In genomic region chr5:100096955-100097354, GRCm38 (mm10) we compare ENCODE assay signal across 24 mouse cellular contexts. TPM values are rescaled to one million over a fixed set of nuclear protein-coding genes. Genes with fewer than 3 reads are reported as not detected.
DNase-seq lines count a peak whose midpoint lies in the region; ATAC-seq lines count a peak whose summit lies in the region.
"Had no signal": no experiment of that assay in that cellular context is flagged by ENCODE, and none has a peak within 500 bp of the region (broad histone marks: within the 10 kb centered on the region; RNA-seq: fewer than 3 reads in every experiment).

No protein-coding gene starts in this region.

- DNase-seq in kidney, adult 11 months, result peak; percentile 12
- DNase-seq in kidney, postnatal 25 days, result no peak
- peak; percentile 29 for DNase-seq in kidney, postnatal 14 days
- no peak for DNase-seq in gastrocnemius, postnatal 25 days
- DNase-seq in cerebellum, adult 18-20 months, result no peak
- DNase-seq: adrenal gland, postnatal 10 days; adrenal gland, postnatal 36 days; B cell, adult 2 months; cerebellum, adult 2 months; cerebellum, adult 9-11 months; cerebellum, postnatal 25 days; heart, adult 11 months had no signal

- H3K27me3 ChIP-seq in intestine, embryonic 16.5 days (replicated peaks; ENCODE audit: control insufficient read depth, insufficient read depth, low read length), result no peaks in the 10 kb centered on the region
- no peaks in the 10 kb centered on the region for H3K27me3 ChIP-seq in kidney, embryonic 15.5 days
- H3K27me3 ChIP-seq: CH12.LX; embryonic facial prominence, embryonic 12.5 days; embryonic facial prominence, embryonic 15.5 days; forebrain, embryonic 12.5 days; forebrain, embryonic 15.5 days; hindbrain, embryonic 12.5 days; hindbrain, embryonic 15.5 days; Patski had no signal

- H3K36me3 ChIP-seq in intestine, embryonic 16.5 days (ENCODE audit: control insufficient read depth, insufficient read depth, low read length), result no peaks in the 10 kb centered on the region
- H3K36me3 ChIP-seq in kidney, embryonic 15.5 days, result peaks cover 3% of the 10 kb centered on the region; the same call in 1 of the 2 replicates
- H3K36me3 ChIP-seq: embryonic facial prominence, embryonic 12.5 days; embryonic facial prominence, embryonic 15.5 days; forebrain, embryonic 12.5 days; forebrain, embryonic 15.5 days; G1E; hindbrain, embryonic 12.5 days; hindbrain, embryonic 15.5 days had no signal

- no peak overlapping the region for H3K27ac ChIP-seq in intestine, embryonic 16.5 days (ENCODE audit: low read length)
- H3K27ac ChIP-seq in kidney, embryonic 15.5 days, result peak overlapping the region; percentile 46; the same call in 1 of the 2 replicates
- H3K27ac ChIP-seq: embryonic facial prominence, embryonic 12.5 days; embryonic facial prominence, embryonic 15.5 days; forebrain, embryonic 12.5 days; forebrain, embryonic 15.5 days; hindbrain, embryonic 12.5 days; hindbrain, embryonic 15.5 days had no signal

- no peaks in the 10 kb centered on the region for H3K9me3 ChIP-seq in intestine, embryonic 16.5 days (ENCODE audit: control insufficient read depth, low read length)
- no peaks in the 10 kb centered on the region for H3K9me3 ChIP-seq in kidney, embryonic 15.5 days (replicated peaks)
- H3K9me3 ChIP-seq: embryonic facial prominence, embryonic 12.5 days; embryonic facial prominence, embryonic 15.5 days; forebrain, embryonic 12.5 days; forebrain, embryonic 15.5 days; G1E; hindbrain, embryonic 12.5 days; hindbrain, embryonic 15.5 days had no signal

- H3K4me3 ChIP-seq in intestine, embryonic 16.5 days (ENCODE audit: low read length), result no peak overlapping the region
- H3K4me3 ChIP-seq in kidney, embryonic 15.5 days (replicated peaks), result no peak overlapping the region
- H3K4me3 ChIP-seq: embryonic facial prominence, embryonic 12.5 days; embryonic facial prominence, embryonic 15.5 days; forebrain, embryonic 12.5 days; forebrain, embryonic 15.5 days; hindbrain, embryonic 12.5 days; hindbrain, embryonic 15.5 days had no signal

- 42% methylated on average over 5 of the region's 5 CpGs for WGBS in intestine, embryonic 16.5 days
- 51% methylated on average over 5 of the region's 5 CpGs for WGBS in kidney, embryonic 15.5 days

- peaks cover 3% of the 10 kb centered on the region for H3K4me1 ChIP-seq in intestine, embryonic 16.5 days (ENCODE audit: control insufficient read depth, insufficient read depth, low read length)
- H3K4me1 ChIP-seq in kidney, embryonic 15.5 days, result peaks cover 15% of the 10 kb centered on the region
- H3K4me1 ChIP-seq: embryonic facial prominence, embryonic 15.5 days had no signal

- peak; percentile 60; the same call in 1 of the 2 replicates for ATAC-seq in intestine, embryonic 16.5 days
- peak; percentile 84 for ATAC-seq in kidney, embryonic 15.5 days (replicated peaks; ENCODE audit: low FRiP score)
- ATAC-seq: forebrain, embryonic 15.5 days; Patski had no signal

- no peak overlapping the region for H3K9ac ChIP-seq in intestine, embryonic 16.5 days (ENCODE audit: low read depth, low read length)
- no peak overlapping the region for H3K9ac ChIP-seq in kidney, embryonic 15.5 days
- H3K9ac ChIP-seq: embryonic facial prominence, embryonic 12.5 days; embryonic facial prominence, embryonic 15.5 days; forebrain, embryonic 12.5 days; forebrain, embryonic 15.5 days; hindbrain, embryonic 12.5 days; hindbrain, embryonic 15.5 days had no signal

- no peak overlapping the region for H3K4me2 ChIP-seq in intestine, embryonic 16.5 days (ENCODE audit: low read depth, low read length)
- no peak overlapping the region for H3K4me2 ChIP-seq in kidney, embryonic 15.5 days
- H3K4me2 ChIP-seq: embryonic facial prominence, embryonic 12.5 days; embryonic facial prominence, embryonic 15.5 days; forebrain, embryonic 12.5 days; forebrain, embryonic 15.5 days; heart, embryonic 11.5 days; hindbrain, embryonic 12.5 days; hindbrain, embryonic 15.5 days had no signal

RNA-seq across cellular contexts. Expression of gene Enoph1, which starts 57.2 kb away (rescaled TPM):
- polyA plus RNA-seq in intestine, embryonic 16.5 days (2015; fragmentation: Nextera tagmentation; extraction: Ambion mirVana), result 49.2 and 53.7 TPM in 2 replicates
- 48.1 and 48.7 TPM in 2 replicates for polyA plus RNA-seq in kidney, embryonic 15.5 days (2015; fragmentation: Nextera tagmentation; extraction: Ambion mirVana)
- total RNA-seq in gastrocnemius, postnatal 25 days (2021), result 1 to 10 TPM; 5.4 to 6.0 TPM

RNA-seq across cellular contexts. Expression of gene Hnrnpdl, which starts 57.5 kb away (rescaled TPM):
- 90.9 and 102 TPM in 2 replicates for polyA plus RNA-seq in intestine, embryonic 16.5 days (2015; fragmentation: Nextera tagmentation; extraction: Ambion mirVana)
- 168 and 169 TPM in 2 replicates for polyA plus RNA-seq in kidney, embryonic 15.5 days (2015; fragmentation: Nextera tagmentation; extraction: Ambion mirVana)
- 10 to 100 TPM; 59.4 to 70.1 TPM for total RNA-seq in gastrocnemius, postnatal 25 days (2021)

Comparison
In these comparisons a context has a peak if more than half of its experiments do, and no peak if none do; other contexts are left out.
1. DNase-seq: peak in kidney, adult 11 months (single experiment) and kidney, postnatal 14 days (single experiment); none in kidney, postnatal 25 days (0 of 2), gastrocnemius, postnatal 25 days (single experiment) and cerebellum, adult 18-20 months (0 of 2).